Mouse (Mus musculus): Measurements from ENCODE around the gene Wdr31. TPM values are rescaled to one million over a fixed set of nuclear protein-coding genes. Genes with fewer than 3 reads are reported as not detected.
A peak's percentile ranks its signal among the peaks of the same experiment; 100 is the strongest.

The Wdr31 gene
- polyA plus RNA-seq, 1 experiment from 2014 or later = 0.88 TPM

- H3K36me3 ChIP-seq (replicated peaks) = peaks cover 64% of the 10 kb centered on the region
These were observed 43.4 kb upstream of the Wdr31 start for GRCm38 (mm10) chr4:62513998-62514506.

DNA sequence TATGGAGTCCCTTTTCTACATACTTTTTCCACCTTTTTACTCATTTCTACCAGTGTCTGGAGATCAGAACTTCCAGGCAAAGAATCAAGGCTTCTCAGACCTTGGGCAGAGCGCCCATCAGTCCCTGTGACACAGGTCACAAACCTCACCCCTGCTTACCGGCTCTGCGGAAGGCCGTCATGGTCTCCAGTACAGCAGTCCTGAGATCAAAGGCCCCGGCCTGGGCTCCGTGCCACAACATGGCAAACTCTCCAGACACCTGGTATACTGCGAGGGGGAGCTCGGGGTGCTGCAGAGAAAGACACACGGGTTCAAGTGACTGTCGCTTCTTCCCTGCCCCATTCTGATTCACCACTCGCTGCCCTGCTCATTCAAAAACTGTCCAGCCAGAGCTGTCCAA is 39.2 kb upstream of the Wdr31 start:
- Histone ChIP-seq H3K4me3 (replicated peaks) (no peak overlapping the region), H3K9me3 (replicated peaks) (no peaks in the 10 kb centered on the region), H3K27me3 (no peaks in the 10 kb centered on the region), H3K36me3 (replicated peaks) (peaks cover 79% of the 10 kb centered on the region), H3K9ac (no peak overlapping the region), H3K4me1 (replicated peaks) (peaks cover 90% of the 10 kb centered on the region), H3K4me2 (no peak overlapping the region; the same call in 1 of the 2 replicates), H3K27ac (replicated peaks) (peak overlapping the region; percentile 65)
- ATAC-seq (ENCODE audit: insufficient read depth) = no peak
- 91% methylated on average over 11 of the region's 11 CpGs for WGBS (ENCODE audit: insufficient replicate concordance)

More at GRCm38 (mm10) chr4:62513998-62514506, 43.4 kb upstream of the Wdr31 start:
- 58% methylated on average over 11 of the region's 11 CpGs for WGBS (ENCODE audit: insufficient replicate concordance)
- Histone ChIP-seq H3K4me2 (peak overlapping the region; percentile 90), H3K27me3 (no peaks in the 10 kb centered on the region), H3K4me3 (replicated peaks) (peak overlapping the region; percentile 79), H3K27ac (replicated peaks) (peak overlapping the region; percentile 65), H3K4me1 (replicated peaks) (peaks cover 87% of the 10 kb centered on the region), H3K9me3 (replicated peaks) (no peaks in the 10 kb centered on the region), H3K9ac (peak overlapping the region; percentile 44; the same call in 1 of the 2 replicates)
- no peak for ATAC-seq (ENCODE audit: insufficient read depth)

- no peaks in the 10 kb centered on the region for H3K9me3 ChIP-seq (replicated peaks)
- no peak overlapping the region for H3K4me3 ChIP-seq (replicated peaks)
- no peak overlapping the region for H3K4me2 ChIP-seq
- 0 out of 2 replicates have a peak overlapping the region, but pooled peaks have one; percentile 8 for H3K9ac ChIP-seq
- WGBS (ENCODE audit: insufficient replicate concordance) = 94% methylated on average over 5 of the region's 5 CpGs
- H3K36me3 ChIP-seq (replicated peaks) = peaks cover 70% of the 10 kb centered on the region
- H3K4me1 ChIP-seq (replicated peaks) = peaks cover 84% of the 10 kb centered on the region
- H3K27me3 ChIP-seq = no peaks in the 10 kb centered on the region
- ATAC-seq (ENCODE audit: insufficient read depth) = no peak
- H3K27ac ChIP-seq (replicated peaks) = peak overlapping the region; percentile 65; the same call in 1 of the 2 replicates
These were observed 38.1 kb upstream of the Wdr31 start for GRCm38 (mm10) chr4:62508839-62509238.

DNA sequence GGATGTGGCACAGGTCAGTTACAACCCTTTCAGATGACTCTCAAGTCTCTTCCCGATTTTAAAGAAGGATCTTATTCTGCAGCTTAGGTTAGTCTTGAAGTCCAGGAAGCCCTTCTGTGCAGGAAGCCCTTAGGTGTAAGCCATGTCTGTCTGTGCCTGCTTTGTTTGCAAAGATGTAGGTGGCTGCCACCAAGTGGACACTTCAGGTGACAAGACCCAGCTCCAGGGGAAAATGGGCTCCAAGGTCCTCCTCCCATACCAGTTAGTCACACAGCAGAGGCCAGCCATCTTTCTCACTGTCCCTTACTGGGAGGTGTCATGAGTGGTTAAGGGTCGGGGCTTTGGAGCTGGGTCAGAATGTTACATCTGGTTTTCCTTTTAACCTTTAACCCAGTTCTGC is 36.1 kb upstream of the Wdr31 start:
- H3K36me3 ChIP-seq (replicated peaks) = peaks cover 49% of the 10 kb centered on the region
- WGBS (ENCODE audit: insufficient replicate concordance) = 64% methylated on average over 2 of the region's 2 CpGs
- H3K4me2 ChIP-seq = no peak overlapping the region
- no peaks in the 10 kb centered on the region for H3K9me3 ChIP-seq (replicated peaks)
- H3K4me3 ChIP-seq (replicated peaks) = no peak overlapping the region
- H3K4me1 ChIP-seq (replicated peaks) = peaks cover 82% of the 10 kb centered on the region
- H3K9ac ChIP-seq = no peak overlapping the region
- no peaks in the 10 kb centered on the region for H3K27me3 ChIP-seq
- peak; percentile 20; the same call in 1 of the 2 replicates for ATAC-seq (ENCODE audit: insufficient read depth)
- peak overlapping the region; percentile 68 for H3K27ac ChIP-seq (replicated peaks)

- Histone ChIP-seq H3K9ac (no peak overlapping the region), H3K9me3 (replicated peaks) (no peaks in the 10 kb centered on the region), H3K27me3 (no peaks in the 10 kb centered on the region), H3K4me2 (no peak overlapping the region), H3K4me1 (replicated peaks) (peaks cover 81% of the 10 kb centered on the region), H3K36me3 (replicated peaks) (peaks cover 41% of the 10 kb centered on the region), H3K27ac (replicated peaks) (peak overlapping the region; percentile 68), H3K4me3 (replicated peaks) (no peak overlapping the region)
- WGBS (ENCODE audit: insufficient replicate concordance) = 71% methylated on average over 3 of the region's 3 CpGs
- 0 out of 2 replicates have a peak, but pooled peaks have one; percentile 8 for ATAC-seq (ENCODE audit: insufficient read depth)
These were observed 35.3 kb upstream of the Wdr31 start for GRCm38 (mm10) chr4:62505991-62506390.

GRCm38 (mm10) chr4:62503374-62503970 is 32.8 kb upstream of the Wdr31 start, which contains the start of gene Hdhd3:
Gene Hdhd3 (minus strand): TSS chr4:62503467.
- H3K27ac ChIP-seq (replicated peaks) = peak within 1 kb of the TSS; percentile 60
- no peak for ATAC-seq (ENCODE audit: insufficient read depth)
- 67% methylated on average over 3 of the region's 3 CpGs for WGBS (ENCODE audit: insufficient replicate concordance)
- H3K36me3 ChIP-seq (replicated peaks) = peaks cover 16% of the 10 kb centered on the region
- H3K9ac ChIP-seq = peak within 1 kb of the TSS; percentile 76
- peak within 1 kb of the TSS; percentile 92 for H3K4me2 ChIP-seq
- H3K9me3 ChIP-seq (replicated peaks) = no peaks in the 10 kb centered on the region
- H3K4me1 ChIP-seq (replicated peaks) = peaks cover 59% of the 10 kb centered on the region
- H3K27me3 ChIP-seq = no peaks in the 10 kb centered on the region
- peak within 1 kb of the TSS; percentile 83 for H3K4me3 ChIP-seq (replicated peaks)

DNA sequence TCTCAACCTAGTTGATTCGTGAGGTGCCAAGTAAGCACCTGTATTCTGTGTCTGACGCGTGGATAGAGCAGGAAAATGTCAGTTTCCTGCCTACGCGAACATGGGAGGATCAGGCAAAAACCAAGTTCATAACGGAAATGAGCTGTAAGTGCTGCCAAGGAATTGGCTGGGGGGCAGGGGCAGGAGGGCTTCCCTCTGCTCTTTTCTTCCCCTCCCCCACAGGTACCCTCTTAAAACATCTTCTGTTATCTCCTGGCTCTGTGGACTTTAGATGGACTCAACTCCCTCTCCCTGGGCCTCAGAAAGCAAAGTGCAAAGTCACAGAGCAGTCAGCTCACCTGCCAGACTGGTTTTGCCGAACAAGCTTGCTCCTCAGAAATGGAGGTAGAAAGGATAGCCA is 32.3 kb upstream of the Wdr31 start:
- Histone ChIP-seq H3K36me3 (replicated peaks) (peaks cover 11% of the 10 kb centered on the region), H3K4me1 (replicated peaks) (peaks cover 55% of the 10 kb centered on the region), H3K4me2 (peak overlapping the region; percentile 92), H3K9me3 (replicated peaks) (no peaks in the 10 kb centered on the region), H3K4me3 (replicated peaks) (no peak overlapping the region), H3K9ac (0 out of 2 replicates have a peak overlapping the region, but pooled peaks have one; percentile 9), H3K27ac (replicated peaks) (peak overlapping the region; percentile 60), H3K27me3 (no peaks in the 10 kb centered on the region)
- WGBS (ENCODE audit: insufficient replicate concordance) = 56% methylated on average over 7 of the region's 7 CpGs
- ATAC-seq (ENCODE audit: insufficient read depth) = no peak

GRCm38 (mm10) chr4:62501964-62502732 is 31.5 kb upstream of the Wdr31 start:
- Histone ChIP-seq H3K4me2 (peak overlapping the region; percentile 92), H3K27me3 (no peaks in the 10 kb centered on the region), H3K9ac (peak overlapping the region; percentile 76), H3K4me3 (replicated peaks) (peak overlapping the region; percentile 83), H3K36me3 (replicated peaks) (peaks cover 3% of the 10 kb centered on the region), H3K9me3 (replicated peaks) (no peaks in the 10 kb centered on the region), H3K27ac (replicated peaks) (peak overlapping the region; percentile 60), H3K4me1 (replicated peaks) (peaks cover 47% of the 10 kb centered on the region)
- 2% methylated on average over 38 of the region's 38 CpGs for WGBS (ENCODE audit: insufficient replicate concordance)
- ATAC-seq (ENCODE audit: insufficient read depth) = peak; percentile 82

DNA sequence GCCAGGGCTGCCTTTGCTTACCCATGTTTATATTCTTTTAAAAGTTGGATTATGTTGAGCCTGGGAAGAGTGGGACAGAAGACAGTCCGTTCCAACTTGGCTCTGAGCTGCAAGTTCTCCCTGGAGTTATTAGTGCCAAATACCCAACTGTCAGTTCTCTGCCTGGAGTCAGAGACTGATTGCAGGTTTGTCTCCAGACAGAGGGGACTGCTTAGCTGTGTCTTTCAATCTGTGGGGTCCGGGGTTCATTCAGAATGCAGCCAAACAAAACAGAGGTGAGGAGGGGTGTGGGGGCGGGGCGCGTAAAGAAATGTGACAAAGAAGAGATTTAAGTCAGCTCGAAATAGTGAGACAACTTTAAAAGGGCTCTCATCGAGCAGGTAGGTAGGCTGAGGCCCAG is 30.8 kb upstream of the Wdr31 start:
- H3K27ac ChIP-seq (replicated peaks) = peak overlapping the region; percentile 55; the same call in 1 of the 2 replicates
- no peaks in the 10 kb centered on the region for H3K9me3 ChIP-seq (replicated peaks)
- WGBS (ENCODE audit: insufficient replicate concordance) = 8% methylated on average over 7 of the region's 7 CpGs
- peak overlapping the region; percentile 76 for H3K9ac ChIP-seq
- H3K36me3 ChIP-seq (replicated peaks) = no peaks in the 10 kb centered on the region
- H3K4me2 ChIP-seq = peak overlapping the region; percentile 92
- peaks cover 40% of the 10 kb centered on the region for H3K4me1 ChIP-seq (replicated peaks)
- peak overlapping the region; percentile 83 for H3K4me3 ChIP-seq (replicated peaks)
- no peak for ATAC-seq (ENCODE audit: insufficient read depth)
- H3K27me3 ChIP-seq = no peaks in the 10 kb centered on the region

- no peak overlapping the region for H3K9ac ChIP-seq
- no peaks in the 10 kb centered on the region for H3K36me3 ChIP-seq (replicated peaks)
- 55% methylated on average over 4 of the region's 4 CpGs for WGBS (ENCODE audit: insufficient replicate concordance)
- no peak for ATAC-seq (ENCODE audit: insufficient read depth)
- no peak overlapping the region for H3K4me3 ChIP-seq (replicated peaks)
- no peak overlapping the region for H3K27ac ChIP-seq (replicated peaks)
- H3K4me1 ChIP-seq (replicated peaks) = peaks cover 34% of the 10 kb centered on the region
- H3K9me3 ChIP-seq (replicated peaks) = no peaks in the 10 kb centered on the region
- H3K4me2 ChIP-seq = peak overlapping the region; percentile 92
- H3K27me3 ChIP-seq = no peaks in the 10 kb centered on the region
These were observed 30.1 kb upstream of the Wdr31 start for GRCm38 (mm10) chr4:62500799-62501198.

DNA sequence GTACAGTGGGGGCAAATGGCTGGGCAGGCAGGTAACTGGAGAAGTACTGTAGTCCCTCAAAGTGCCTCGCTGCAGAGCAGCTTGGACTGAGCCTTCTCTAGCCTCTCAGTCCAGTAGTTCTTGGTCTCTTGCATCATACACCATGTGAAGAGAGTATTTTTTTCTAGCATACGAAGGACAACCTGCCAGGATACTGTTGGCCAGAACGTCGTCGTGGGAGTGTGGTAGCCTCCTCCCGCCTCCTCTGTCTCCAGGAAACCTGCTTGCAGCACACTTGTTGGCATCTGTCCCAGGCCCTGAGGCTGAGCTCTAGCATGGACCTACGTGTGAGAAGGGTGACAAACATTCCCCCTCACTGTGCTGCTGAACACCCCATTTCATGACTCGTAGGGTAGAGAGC is 26.1 kb upstream of the Wdr31 start:
- no peaks in the 10 kb centered on the region for H3K9me3 ChIP-seq (replicated peaks)
- no peak overlapping the region for H3K27ac ChIP-seq (replicated peaks)
- peaks cover 10% of the 10 kb centered on the region for H3K4me1 ChIP-seq (replicated peaks)
- WGBS (ENCODE audit: insufficient replicate concordance) = 55% methylated on average over 8 of the region's 8 CpGs
- peaks cover 9% of the 10 kb centered on the region; the same call in 1 of the 2 replicates for H3K27me3 ChIP-seq
- no peak overlapping the region for H3K4me3 ChIP-seq (replicated peaks)
- no peak overlapping the region for H3K9ac ChIP-seq
- no peaks in the 10 kb centered on the region for H3K36me3 ChIP-seq (replicated peaks)
- ATAC-seq (ENCODE audit: insufficient read depth) = no peak
- no peak overlapping the region for H3K4me2 ChIP-seq

Data from liver, embryonic 15.5 days (tissue).